Mouse (Mus musculus): ENCODE measurements around the gene Sec22c. TPM values are rescaled to one million over a fixed set of nuclear protein-coding genes. Genes with fewer than 3 reads are reported as not detected.
A peak's percentile ranks its signal among the peaks of the same experiment; 100 is the strongest.

The Sec22c gene
- total RNA-seq (2021): 1 to 10 TPM; 4.7 to 4.9 TPM
- long read RNA-seq, experiment 1, partial matches to known transcripts: 0 of 1 reads
- long read RNA-seq, experiment 1, other reads (novel, unspliced or antisense): 0 of 1 reads
- long read RNA-seq, experiment 2, partial matches to known transcripts: 0 of 3 reads
- long read RNA-seq, experiment 2, other reads (novel, unspliced or antisense): 3 of 3 reads

GRCm38 (mm10) chr9:121704646-121705625 lies at the start of gene Sec22c:
Gene Sec22c (minus strand): TSS chr9:121705490.
- peak; percentile 82 to 92 for DNase-seq

DNA sequence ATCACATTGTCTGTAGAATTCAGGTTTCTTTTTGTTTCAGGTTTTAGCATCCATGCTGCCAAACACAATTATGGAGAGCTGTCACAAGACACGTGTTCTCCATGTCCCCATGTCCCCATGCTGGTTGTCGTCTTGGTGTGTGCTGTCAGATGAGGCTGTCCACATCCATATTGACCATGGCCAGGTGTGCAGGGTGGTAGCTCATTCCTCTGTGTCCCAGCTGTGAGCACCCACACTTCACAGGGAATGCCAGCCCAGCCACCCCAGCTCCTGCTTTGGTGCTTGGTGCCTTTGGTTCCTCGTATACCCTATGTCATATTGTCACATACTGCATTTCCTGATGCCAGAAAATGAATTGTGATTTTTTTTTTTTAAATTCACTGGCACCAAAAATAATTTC lies 49.3 kb upstream of the Sec22c start:
- intact Hi-C loops (cut with DNase I): loop anchor here (5.0 kb wide), 1 partner anchor 73 kb away; no protein-coding TSS in a partner anchor
- DNase-seq: no peak

More at GRCm38 (mm10) chr9:121704646-121705625, at the start of gene Sec22c:
- intact Hi-C loops (cut with DNase I): no loop called here

GRCm38 (mm10) chr9:121752774-121753173 lies 47.5 kb upstream of the Sec22c start:
- DNase-seq: no peak
- intact Hi-C loops (cut with DNase I): no loop called here

GRCm38 (mm10) chr9:121744051-121744450 lies 38.8 kb upstream of the Sec22c start:
- DNase-seq: no peak
- intact Hi-C loops (cut with DNase I): no loop called here

- DNase-seq: no peak
Measured at GRCm38 (mm10) chr9:121741168-121741567, 35.9 kb upstream of the Sec22c start.

GRCm38 (mm10) chr9:121740490-121740889 lies 35.2 kb upstream of the Sec22c start:
- no peak for DNase-seq
- intact Hi-C loops (cut with DNase I): no loop called here

More at GRCm38 (mm10) chr9:121741168-121741567, 35.9 kb upstream of the Sec22c start:
- intact Hi-C loops (cut with DNase I): no loop called here

GRCm38 (mm10) chr9:121719347-121720331 lies 14.3 kb upstream of the Sec22c start:
- intact Hi-C loops (cut with DNase I): loop anchor here (5.0 kb wide), 1 partner anchor 43 kb away; no protein-coding TSS in a partner anchor
- DNase-seq: peak in 1 of 2 experiments; percentile 34

DNA sequence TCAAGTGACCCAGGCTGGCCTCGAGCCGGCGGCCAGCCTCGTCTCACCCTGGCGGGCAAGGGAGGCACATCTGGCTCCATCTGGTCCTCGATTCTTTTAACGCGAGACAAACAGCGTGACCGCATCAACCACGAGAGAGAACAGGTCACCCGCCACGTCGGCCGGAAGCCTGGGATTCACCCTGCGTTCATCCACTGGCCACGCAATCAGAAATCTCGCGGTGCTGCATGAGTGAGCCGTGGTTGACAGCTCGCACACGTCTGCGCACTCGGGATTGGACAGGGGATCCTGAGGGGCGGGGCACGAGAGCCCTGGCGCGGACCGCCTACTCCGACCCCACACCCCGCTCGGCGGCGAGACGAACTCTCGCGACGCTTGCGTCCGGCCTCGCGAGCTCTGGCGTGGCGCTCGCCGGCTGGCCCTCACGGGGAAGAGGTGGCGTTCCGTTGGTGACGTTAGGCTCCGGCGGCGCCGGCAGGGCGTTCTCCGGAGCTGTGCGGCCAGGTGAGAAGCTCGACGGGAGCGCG lies 13.6 kb upstream of the Sec22c start, which contains the start of gene Nktr:
Gene Nktr, plus strand, starts transcription at position 378 of the 527 bp plus-strand sequence.
- peak; percentile 94 to 97 for DNase-seq
- intact Hi-C loops (cut with DNase I): no loop called here

DNA sequence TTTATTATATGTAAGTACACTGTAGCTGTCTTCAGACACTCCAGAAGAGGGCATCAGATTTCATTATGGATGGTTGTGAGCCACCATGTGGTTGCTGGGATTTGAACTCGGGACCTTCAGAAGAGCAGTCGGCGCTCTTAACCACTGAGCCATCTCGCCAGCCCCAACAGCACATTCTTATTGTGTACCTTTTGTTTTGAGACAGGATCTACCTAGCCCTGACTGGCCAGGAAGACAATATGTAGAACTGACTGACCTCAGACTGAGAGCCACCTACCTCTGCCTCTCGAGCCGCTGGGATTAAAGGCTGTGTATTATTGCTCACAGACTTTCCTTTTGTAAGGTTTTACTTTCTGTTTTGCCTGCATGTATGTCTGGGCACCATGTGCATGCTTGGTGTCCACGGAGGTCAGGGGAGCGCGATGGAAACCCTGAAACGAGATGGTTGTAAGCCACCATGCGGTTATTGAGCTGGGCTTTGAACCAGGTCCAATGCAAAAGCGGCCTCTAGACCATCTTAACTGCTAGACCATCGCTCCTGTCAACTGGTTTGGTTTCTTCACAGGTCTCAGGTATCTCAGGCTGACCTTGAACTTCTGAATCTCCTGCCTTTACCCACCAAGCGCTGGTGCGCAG lies 12.9 kb upstream of the Sec22c start:
- DNase-seq: no peak
- intact Hi-C loops (cut with DNase I): no loop called here

DNA sequence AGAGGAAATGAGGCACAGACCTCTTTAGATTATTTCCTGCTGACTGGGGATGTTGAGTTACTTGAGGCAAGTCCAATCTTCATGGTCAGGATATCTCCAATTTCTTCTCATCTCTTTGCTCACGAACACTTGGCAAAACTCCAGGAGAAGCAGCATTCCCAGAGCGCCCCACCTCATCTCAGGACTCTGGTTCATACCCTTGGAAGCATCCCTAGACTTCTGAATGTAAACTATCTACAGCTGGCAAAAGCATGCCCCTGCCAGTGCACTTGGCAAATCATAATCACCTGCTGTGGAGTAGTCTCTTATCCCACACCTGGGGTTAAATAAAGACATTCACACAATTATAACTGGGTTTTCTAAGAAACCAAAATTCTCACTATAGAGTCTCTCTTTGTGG lies 11.8 kb upstream of the Sec22c start:
- DNase-seq: no peak
- intact Hi-C loops (cut with DNase I): no loop called here

GRCm38 (mm10) chr9:121710584-121710975 lies 5.3 kb upstream of the Sec22c start:
- intact Hi-C loops (cut with DNase I): no loop called here
- no peak for DNase-seq

- intact Hi-C loops (cut with DNase I): no loop called here
Measured at GRCm38 (mm10) chr9:121709898-121710583, 4.8 kb upstream of the Sec22c start, which contains the start of gene Ss18l2. Gene Ss18l2 (plus strand): TSS chr9:121710329.

GRCm38 (mm10) chr9:121708506-121709486 lies 3.5 kb upstream of the Sec22c start:
- intact Hi-C loops (cut with DNase I): no loop called here

More at GRCm38 (mm10) chr9:121709898-121710583, 4.8 kb upstream of the Sec22c start, which contains the start of gene Ss18l2:
- peak; percentile 98 to 99 for DNase-seq

DNA sequence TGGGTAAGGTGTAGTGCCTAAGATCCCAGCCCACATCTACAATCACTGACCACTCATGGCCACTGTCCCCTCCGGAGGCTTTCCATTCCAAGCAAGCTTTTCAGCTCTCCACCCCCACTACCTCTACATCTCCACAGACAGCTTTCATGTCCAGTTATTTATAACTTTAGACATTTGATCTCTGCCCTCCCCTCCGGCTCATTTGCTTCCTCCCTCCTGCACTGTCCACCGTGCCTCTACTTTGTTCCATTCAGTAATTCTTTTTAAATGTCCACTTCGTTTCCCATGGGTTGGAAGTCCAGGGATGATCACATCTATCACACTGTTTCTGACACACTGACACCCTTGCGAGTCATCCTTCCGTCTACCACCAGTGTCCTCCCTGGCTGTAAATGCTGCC lies 2.5 kb upstream of the Sec22c start:
- intact Hi-C loops (cut with DNase I): no loop called here
- DNase-seq: no peak

More at GRCm38 (mm10) chr9:121708506-121709486, 3.5 kb upstream of the Sec22c start:
- no peak for DNase-seq

GRCm38 (mm10) chr9:121706029-121706675 lies 862 bp upstream of the Sec22c start:
- DNase-seq: no peak
- intact Hi-C loops (cut with DNase I): no loop called here

- intact Hi-C loops (cut with DNase I): no loop called here
- no peak for DNase-seq
Measured at GRCm38 (mm10) chr9:121704261-121704645, 1.0 kb downstream of the Sec22c start.

All from gastrocnemius, postnatal 36 days (tissue).